Mouse (Mus musculus): Measurements from ENCODE around the gene Olfr986. TPM values are rescaled to one million over a fixed set of nuclear protein-coding genes. Genes with fewer than 3 reads are reported as not detected.

Gene Olfr986
- total RNA-seq, 2 experiments from 2014 or later, result not detected

DNA sequence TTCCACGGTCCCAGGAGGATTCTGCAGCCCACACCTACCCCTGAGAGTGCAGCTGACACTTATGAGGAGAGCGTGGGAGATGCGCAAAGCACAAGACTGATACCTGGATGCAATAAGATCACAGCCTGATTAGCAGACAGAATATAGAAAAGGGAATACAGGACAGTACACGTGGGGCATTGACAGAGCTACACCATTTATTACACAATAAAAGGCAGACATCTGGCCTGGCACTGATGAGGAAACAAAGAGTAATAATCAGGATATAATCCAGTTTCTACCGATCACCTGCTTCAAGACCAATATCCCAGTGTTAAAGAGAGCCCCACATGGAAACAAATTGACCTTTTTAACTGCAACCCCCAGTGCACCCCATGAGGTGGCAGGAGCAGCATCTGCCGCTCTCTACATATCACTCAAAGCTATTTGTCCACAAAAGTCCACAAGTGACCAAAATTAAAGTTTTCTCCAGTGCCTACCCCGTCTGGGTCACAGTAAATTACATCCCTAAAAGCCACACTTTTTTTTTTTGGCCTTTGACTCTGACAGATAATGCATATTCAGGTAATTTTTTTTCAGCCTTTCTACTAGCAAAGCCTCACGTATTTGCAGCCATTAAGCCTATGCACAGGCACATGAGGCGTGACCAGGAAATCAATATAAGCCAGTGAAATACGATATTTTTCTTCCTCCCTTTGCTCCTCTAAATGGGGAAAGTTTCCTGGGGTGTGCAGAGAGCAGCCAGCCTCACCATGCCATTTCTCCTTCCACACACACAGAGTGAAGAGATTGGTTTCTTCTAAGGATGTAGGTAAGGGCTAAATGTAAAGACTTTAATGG lies 53.7 kb downstream of the Olfr986 start:
- DNase-seq, result no peak

- DNase-seq, result no peak
Measured at GRCm38 (mm10) chr9:40235220-40235619, 54.5 kb downstream of the Olfr986 start.

Other genes starting within 250 kb of the Olfr986 start
- gene Olfr974, start 243.4 kb upstream of the Olfr986 start, total RNA-seq (2021), result not detected
- gene Olfr975, start 228.9 kb upstream of the Olfr986 start, total RNA-seq (2021), result not detected
- not detected for gene Olfr976, start 219.8 kb upstream of the Olfr986 start, total RNA-seq (2021)
- gene Olfr978, start 188.8 kb upstream of the Olfr986 start, total RNA-seq (2021), result not detected
- not detected for gene Olfr979, start 177.5 kb upstream of the Olfr986 start, total RNA-seq (2021)
- not detected for gene Olfr980, start 171.3 kb upstream of the Olfr986 start, total RNA-seq (2021)
- not detected for gene Olfr981, start 159.5 kb upstream of the Olfr986 start, total RNA-seq (2021)
- not detected for gene Olfr982, start 107.1 kb upstream of the Olfr986 start, total RNA-seq (2021)
- gene Olfr983, start 87.3 kb upstream of the Olfr986 start, total RNA-seq (2021), result not detected
- not detected for gene Olfr984, start 66.7 kb upstream of the Olfr986 start, total RNA-seq (2021)
- gene Olfr985, start 50.7 kb upstream of the Olfr986 start, total RNA-seq (2021), result not detected
- not detected for gene Tmem225, start 32.8 kb upstream of the Olfr986 start, total RNA-seq (2021)
- 1 to 10 TPM; 2.5 to 2.7 TPM for gene Zfp202, start 11.4 kb downstream of the Olfr986 start, total RNA-seq (2021)
- 1 to 10 TPM in 1 of 2 experiments, under 1 TPM in 1; 0.79 to 1.6 TPM for gene Scn3b, start 88.3 kb downstream of the Olfr986 start, total RNA-seq (2021)